Mouse (Mus musculus) mature B cell (primary cell): ENCODE measurements around the gene Gm14393.
"Not testable (repeated sequence)": the region's sequence is repeated elsewhere in the genome, so short reads cannot be mapped to it uniquely, and the experiment has no call there.

Source experiments
- in situ Hi-C: fragments of 300-500 bp; cut with MboI; formaldehyde crosslinking; loops from 2 replicates; pipeline ENCODE4 v1.14.3; 2019

Gm14393 gene

DNA sequence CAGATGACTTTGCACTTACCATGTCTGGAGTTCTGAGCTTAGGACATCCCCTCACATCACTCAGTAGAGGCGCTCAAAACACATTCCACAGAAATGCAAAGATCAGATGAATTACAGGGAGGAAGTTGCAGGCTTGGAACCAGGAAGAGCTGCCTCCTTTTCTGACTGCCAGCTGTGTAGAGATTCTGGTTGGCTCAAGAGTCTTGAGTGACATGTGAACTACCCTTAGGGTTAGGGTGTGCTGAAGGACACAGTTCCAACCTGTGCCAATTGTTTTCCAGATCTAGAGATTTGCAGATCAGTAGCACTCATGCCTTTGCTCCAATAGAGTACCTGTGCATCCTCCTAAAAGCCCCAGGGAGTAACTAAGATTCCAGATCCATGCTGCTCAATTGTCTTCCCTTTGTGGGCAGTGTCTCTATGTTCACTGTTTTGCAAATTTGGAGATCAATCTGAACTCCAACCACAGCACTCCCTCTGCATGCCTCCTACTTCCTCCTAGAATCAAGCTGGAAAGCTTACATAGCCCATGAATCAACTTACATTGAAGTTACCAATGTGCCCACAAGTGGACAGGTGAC lies at the start of gene Gm14393:
Gm14393 (minus strand) TSS at position 101 of the 581 bp plus-strand sequence.
- in situ Hi-C loops: not testable (repeated sequence)

DNA sequence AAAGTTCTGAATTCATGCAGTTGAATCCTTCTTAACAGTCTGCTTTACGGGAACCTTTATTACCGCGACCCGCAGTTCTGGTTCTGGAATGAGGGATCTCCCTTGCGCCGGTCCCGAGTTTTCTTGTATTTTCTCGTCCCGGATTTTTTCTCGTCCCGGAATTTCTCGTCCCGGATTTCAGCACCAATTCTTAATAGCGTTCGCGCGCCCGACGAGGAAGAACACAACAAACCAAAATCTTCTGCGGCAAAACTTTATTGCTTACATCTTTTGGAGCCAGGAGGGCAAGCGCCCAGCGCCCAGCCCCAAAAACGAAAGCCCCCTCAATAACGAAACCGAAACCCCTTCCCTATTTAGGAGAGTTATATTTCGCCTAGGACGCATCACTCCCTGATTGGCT lies 23.3 kb downstream of the Gm14393 start:
- in situ Hi-C loops: not testable (repeated sequence)
